Mouse (Mus musculus) cortical plate, adult 2 months (tissue): ENCODE data around the gene Tex261.

Source experiments
- CTCF ChIP-seq: fragments of 200-500 bp; IDR thresholded peaks from 2 replicates; pipeline ENCODE4 v1.5.1; 2011; ENCODE audit warnings: mild to moderate bottlenecking, control low read depth, low read length; ENCODE audit not compliant: insufficient read depth; ENCODE audit errors: extremely low read depth
- POLR2A ChIP-seq: fragments of 200-500 bp; IDR thresholded peaks from 2 replicates; pipeline ENCODE4 v1.6.1; 2011; ENCODE audit warnings: mild to moderate bottlenecking, low read length, control low read depth; ENCODE audit not compliant: insufficient read depth; ENCODE audit errors: extremely low read depth

- TF ChIP-seq CTCF (no peak), POLR2A (no peak)
These were observed 32.9 kb downstream of the Tex261 start, which contains the start of gene Atp6v1b1 for GRCm38 (mm10) chr6:83742761-83743160.
